Mouse (Mus musculus): Measurements from ENCODE around the gene Svs3a.
"Not testable (repeated sequence)": the region's sequence is repeated elsewhere in the genome, so short reads cannot be mapped to it uniquely, and the experiment has no call there.

Svs3a gene

DNA sequence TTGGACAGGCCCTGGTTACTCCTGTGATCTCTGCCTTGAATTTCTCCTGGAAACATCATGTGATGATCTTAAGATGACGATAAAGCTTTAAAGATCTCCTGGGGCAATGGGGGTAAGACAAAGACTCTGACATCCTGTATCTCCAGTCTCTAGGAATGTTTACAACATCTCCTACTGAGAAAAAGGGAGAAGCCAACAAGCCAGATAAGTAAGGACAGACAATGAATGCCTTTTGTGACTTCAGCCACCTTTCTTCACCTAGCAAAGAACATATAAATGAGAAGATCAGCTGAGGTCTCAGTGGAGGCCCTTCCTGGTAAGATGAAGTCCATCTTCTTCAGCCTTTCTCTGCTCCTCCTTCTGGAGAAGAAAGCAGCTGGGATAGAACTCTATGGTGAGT, at the start of gene Svs3a:
Svs3a (plus strand) TSS at position 301 of the 400 bp plus-strand sequence.
- in situ Hi-C loops (cut with MboI, MseI): not testable (repeated sequence)

DNA sequence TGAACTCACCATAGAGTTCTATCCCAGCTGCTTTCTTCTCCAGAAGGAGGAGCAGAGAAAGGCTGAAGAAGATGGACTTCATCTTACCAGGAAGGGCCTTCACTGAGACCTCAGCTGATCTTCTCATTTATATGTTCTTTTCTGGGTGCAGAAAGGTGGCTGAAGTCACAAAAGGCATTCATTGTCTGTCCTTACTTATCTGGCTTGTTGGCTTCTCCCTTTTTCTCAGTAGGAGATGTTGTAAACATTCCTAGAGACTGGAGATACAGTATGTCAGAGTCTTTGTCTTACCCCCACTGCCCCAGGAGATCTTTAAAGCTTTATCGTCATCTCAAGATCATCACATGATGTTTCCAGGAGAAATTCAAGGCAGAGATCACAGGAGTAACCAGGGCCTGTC, 32.5 kb upstream of the Svs3a start, which contains the start of gene Svs3b:
Svs3b (minus strand) TSS at position 101 of the 400 bp plus-strand sequence.
- in situ Hi-C loops (cut with MboI, MseI): loop anchor here (10.0 kb wide), 1 partner anchor 382 kb away; no protein-coding TSS in a partner anchor

DNA sequence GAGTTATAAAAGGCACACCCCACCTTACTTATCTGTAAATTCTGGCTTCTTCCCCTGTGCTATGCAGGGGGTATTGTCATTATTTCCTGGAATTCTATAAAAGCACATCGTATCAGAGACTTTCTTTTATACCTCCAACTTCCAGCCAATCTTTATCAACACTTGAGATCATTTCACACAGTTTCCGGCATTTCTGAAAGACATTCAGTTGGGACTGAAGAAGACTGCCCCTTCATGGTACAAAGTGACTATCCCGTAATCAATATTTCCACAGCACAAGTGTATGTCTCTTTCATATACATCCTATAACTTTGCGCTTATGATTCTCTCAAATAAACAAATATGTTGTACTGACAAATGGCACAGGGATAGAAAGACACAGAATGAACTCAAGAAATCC, 10.7 kb upstream of the Svs3a start, which contains the start of gene Svs4:
Svs4 (minus strand) TSS at position 101 of the 400 bp plus-strand sequence.
- in situ Hi-C loops (cut with MboI, MseI): no loop called here

DNA sequence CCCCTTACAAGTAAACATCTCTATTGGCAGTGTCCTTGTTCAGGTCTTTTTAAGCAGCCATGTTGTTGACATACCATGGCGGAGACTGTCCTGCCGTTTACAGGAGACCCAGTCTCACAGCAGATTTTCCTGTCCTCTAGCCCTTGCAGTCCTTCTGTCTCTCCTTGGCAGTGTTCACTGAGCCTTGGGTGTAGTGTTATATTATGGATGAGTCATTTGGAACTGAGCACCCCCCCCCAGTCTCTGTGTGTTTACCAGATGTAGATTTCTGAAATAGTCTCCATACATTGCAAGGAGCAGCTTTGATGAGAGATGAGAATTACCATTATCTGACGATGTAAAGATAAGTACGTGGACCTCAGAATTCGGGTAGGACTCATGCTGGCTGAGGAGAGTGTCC, 23.5 kb downstream of the Svs3a start:
- in situ Hi-C loops (cut with MboI, MseI): no loop called here

DNA sequence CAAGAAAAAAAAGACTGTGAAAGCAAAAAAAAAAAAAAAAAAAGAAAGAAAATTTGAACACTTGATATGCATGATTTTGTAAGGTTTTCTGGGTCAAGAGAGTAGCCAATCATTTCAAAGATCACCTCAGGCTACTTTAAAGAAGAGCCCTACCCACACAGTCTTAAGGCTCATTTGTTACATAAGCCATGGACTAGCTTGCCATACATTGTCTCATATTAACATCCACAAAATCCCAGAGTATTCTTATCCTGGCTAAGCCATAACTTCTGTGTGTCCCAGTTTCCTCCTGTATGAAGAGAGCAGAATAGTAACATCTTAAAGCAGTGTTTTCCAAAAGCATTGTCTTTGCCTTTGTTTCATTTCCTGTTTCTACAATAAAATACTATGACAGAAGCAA, 26.4 kb downstream of the Svs3a start:
- in situ Hi-C loops (cut with MboI, MseI): not testable (repeated sequence)

DNA sequence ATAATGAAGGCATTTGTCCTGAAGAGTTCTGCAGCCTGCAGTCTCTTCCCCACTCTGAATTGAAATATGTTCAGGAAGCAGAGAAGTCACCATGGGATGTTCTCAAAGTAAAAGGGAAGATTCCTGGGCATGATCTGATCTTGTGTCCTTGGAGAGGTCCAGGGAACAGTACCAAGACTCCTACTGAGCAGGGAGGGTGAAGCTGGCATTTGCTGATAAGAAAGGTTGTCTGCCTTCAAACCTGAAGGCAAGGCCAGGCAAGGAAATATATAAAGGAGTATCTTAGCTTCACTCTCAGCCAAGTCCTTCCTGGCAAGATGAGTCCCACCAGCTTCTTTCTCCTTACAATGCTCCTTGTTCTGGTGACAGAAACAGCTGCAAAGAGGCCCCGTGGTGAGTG, 27.4 kb downstream of the Svs3a start, which contains the start of gene Svs6:
Svs6 (plus strand) TSS at position 301 of the 400 bp plus-strand sequence.
- in situ Hi-C loops (cut with MboI, MseI): not testable (repeated sequence)

DNA sequence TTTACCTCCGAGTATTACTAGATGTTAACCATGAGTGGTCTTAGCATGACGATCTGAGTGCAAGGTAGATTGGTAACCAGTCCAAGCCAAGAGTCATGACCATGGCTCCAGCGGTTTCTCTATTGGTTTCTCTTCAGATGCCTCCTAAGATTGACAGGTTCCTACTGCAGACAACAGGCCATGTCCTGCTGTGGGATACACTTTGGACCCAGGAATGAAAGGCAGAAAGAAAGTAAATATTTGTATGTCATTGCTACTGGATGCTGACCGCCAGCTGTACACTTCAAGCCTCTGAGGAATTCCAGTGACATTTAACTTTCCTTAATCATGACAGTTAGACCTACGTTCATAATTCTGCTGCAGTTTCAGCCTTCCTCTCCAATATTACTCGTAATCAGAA, 31.9 kb downstream of the Svs3a start:
- in situ Hi-C loops (cut with MboI, MseI): no loop called here

DNA sequence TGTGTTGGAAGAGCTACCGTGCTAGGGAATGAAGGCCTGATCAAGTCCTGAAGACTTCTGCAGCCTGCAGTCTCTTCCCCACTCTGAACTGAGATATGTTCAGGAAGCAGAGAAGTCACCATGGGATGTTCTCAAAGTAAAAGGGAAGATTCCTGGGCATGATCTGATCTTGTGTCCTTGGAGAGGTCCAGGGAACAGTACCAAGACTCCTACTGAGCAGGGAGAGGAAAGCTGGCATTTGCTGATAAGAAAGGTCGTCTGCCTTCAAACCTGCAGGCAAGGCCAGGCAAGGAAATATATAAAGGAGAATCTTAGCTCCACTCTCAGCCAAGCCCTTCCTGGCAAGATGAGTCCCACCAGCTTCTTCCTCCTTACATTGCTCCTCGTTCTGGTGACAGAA, 43.4 kb downstream of the Svs3a start, which contains the start of gene Svs5:
Svs5 (plus strand) TSS at position 301 of the 400 bp plus-strand sequence.
- in situ Hi-C loops (cut with MboI, MseI): not testable (repeated sequence)

All from T-helper 1 cell (primary cell).